Mouse (Mus musculus) T-cell, adult 66 days (primary cell): ENCODE results near the gene Spata21. TPM values are rescaled to one million over a fixed set of nuclear protein-coding genes. Genes with fewer than 3 reads are reported as not detected.

Experiments used
- total RNA-seq, 2 experiments: library from RNA; stranded (reverse); gene quantifications; 3 replicates in 1 of 2; 4 replicates in 1 of 2; pipeline ENCODE4 v1.2.4; 2023

The Spata21 gene
- total RNA-seq, result not detected

DNA sequence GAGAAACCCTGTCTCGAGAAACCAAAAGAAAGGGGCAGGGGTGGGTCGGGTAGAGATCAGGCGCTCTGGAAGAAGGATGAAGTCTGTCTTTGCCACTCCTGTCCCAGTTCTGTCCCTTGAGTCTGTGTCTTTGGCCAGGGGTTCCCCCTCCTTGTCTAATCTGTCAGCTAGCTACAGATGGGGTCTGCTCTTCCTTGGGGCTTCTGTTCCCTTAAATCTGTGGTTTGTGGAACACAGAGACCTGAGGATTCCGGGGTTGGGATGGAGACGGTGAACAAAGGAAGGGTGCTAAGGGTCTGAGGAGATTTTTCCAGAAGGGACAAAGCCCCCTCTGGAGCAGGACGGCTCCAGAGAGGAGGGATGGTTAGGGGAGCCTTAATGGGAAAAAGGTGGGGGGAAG is at the start of gene Spata21:
Gene Spata21, plus strand, starts transcription at position 301 of the 400 bp plus-strand sequence.

DNA sequence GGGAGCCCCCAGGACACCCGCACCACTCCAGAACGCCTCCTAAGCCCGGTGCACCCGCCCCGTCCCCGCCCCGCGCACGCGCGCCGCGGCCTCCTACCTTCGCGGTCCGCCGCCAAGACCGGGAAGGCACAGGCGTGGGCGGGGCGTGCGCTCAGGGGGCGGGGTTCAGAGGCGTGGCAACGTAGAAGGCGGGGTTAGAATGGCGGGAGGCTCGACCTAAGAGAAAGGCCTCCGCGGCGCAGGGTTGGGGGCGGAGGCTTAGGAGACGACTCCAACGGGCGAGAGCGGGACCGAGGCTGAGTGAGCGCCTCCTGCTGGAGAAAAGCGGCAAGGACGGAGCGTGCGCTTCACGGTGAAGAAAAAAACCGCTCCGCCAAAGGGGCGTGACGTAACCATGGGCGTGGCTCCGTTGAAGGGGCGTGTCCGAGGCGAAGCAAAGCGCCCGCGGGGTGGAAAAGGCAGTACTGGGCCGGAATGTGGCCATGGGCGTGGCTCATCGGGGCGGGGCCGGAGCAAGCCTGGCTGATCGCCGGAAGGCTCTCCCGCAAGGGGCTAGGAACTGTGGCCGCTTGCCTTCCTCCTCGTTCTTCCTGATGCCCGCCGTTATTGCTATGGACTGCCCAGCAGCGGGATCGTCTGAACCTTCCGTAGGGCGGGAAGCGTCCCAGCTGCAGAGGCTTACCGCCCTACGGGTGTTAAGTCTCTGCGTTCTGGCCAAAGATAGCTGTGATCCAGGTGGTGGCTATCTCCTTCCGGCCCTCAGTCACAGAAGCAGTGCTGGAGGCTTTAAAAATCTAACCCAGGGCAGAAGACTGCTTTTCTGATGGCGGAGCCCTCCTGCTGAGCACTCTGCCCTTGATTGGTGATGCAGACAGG is 27.5 kb upstream of the Spata21 start, which contains the start of gene Crocc:
Gene Crocc, minus strand, starts transcription at position 125 of the 876 bp plus-strand sequence.

DNA sequence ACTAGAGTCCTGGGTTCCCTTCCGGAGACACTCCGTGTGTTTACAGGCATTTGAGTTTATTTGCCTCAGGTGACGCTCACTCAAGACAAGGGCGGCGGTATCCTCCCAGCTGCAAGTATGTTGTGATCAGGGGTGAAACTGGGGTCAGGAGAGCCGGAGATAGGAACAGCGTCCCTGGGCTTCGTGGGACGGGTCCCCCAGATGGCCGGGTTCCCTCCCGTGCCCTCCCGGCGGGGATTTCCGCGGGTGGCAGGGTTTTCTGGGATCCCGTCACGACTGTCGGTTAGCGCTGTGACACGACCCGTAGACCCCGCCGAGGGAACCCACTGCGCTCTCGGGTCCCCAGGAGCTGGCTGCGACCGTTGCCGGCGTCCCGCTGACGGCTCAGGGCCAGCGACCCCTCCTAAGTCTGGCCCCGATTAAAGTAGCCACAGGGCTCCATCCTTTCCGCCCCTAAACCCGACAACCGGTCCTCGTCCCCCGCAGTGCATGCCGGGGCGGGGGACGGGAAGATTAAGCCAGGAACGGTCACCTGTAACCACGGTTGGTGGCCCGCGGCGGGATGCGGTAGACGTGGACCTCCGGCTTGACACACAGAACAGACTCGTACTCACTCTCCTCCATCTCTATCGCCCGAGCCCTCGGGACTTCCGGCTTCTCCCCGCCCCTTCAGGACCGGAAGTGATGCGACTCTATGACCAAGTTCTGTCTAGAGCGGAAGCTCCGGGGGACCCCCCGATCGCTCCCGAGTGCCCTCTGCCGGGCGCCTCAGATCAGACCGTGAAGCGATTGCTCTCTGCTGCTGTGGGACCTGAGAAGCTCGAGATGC is 10.2 kb upstream of the Spata21 start, which contains the start of gene Necap2:
Gene Necap2, minus strand, starts transcription at position 677 of the 829 bp plus-strand sequence.

DNA sequence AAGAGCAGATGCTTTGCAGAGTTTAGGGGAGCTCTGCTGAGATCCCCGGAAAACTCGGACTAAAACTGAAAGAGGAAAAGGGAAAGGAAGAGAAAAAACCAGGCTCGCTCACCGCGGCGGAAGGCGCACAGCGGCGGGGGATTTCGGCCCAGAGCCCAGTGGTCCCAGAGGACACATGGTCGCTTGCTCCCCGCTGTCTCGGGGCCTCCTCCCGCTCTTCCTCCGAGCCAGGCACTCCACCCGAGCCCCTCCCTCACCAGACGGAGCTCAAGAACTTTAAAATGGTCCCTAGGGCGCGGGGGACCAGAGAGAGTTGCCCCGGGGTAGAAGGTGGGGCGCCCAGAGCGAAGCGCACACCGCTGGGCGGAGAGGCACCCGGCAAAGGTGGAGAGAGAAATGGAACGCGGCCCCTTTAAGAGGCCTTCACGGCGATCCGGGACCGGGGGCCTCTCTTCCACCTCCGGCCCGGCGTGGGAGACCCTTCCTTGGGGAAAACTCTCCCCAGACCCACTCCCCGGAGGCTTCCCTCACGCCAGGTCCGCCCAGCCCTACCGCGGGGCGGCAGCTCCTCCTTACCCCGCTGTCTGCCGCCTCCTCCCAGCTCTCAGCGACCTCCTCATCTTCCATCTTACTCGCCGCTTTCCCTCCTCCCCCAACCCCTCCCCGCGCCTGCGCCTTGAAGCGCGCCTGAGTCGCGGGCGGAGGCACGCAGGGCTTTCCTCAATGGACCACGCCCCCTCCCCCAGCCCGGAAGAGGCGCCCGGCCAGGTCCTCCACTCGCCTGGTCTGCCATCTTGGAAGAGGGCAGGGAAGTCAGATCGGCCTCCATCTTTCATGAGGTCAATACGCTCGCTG is 51.2 kb downstream of the Spata21 start, which contains the start of gene Szrd1:
Gene Szrd1, minus strand, starts transcription at position 660 of the 855 bp plus-strand sequence.

DNA sequence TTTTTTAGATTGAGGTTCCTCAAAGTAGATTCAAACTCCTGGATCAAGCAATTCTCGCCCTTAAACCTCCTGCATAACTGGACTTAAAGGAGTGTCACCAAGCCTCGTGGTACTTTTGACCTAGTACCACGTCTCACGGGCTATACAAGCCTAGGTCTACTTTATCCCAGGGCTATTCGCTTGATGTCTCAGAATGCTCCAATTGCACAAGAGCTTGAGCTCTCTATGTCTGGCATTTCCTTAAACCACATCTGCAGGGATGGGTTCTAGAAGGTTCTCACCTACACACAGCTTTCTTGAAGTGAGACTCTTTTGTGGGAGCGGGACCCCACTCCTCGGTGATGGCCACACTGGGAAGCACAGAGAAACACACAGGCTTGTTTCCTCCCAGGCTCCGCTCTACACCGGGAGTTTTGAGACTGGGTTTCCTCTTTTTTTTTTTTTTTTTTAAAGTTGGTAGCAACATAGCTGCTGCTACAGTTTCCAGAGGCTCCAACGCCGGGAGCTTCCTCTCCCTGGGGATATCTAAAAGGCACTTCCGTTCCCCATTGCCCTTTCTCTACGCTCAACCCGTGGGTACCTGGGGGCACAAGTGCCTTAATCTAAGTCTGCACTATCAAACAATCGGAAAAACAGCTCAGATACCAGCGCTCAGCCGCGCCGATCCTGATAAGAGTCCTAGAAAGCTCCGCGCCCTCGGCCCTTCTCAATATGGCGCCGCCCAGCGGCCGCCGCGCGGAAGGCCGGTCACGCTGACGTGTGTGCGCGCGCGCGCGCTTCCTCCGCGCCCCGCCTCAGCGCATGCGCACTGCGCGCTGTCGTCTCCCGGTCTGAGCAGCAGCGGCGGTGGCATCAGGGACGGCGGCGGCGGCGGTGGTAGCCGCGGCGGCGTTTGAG is 59.2 kb downstream of the Spata21 start, which contains the start of gene Fbxo42:
Gene Fbxo42, plus strand, starts transcription at position 802 of the 897 bp plus-strand sequence.

Other genes with a start within 250 kb of the Spata21 start
- gene Padi1, start 242.6 kb upstream of the Spata21 start, total RNA-seq, result 1 to 10 TPM in 1 of 2 experiments, under 1 TPM in 1; 0.38 to 1.0 TPM
- 10 to 100 TPM; 41.5 to 43.8 TPM for gene Padi2, start 182.0 kb upstream of the Spata21 start, total RNA-seq
- 10 to 100 TPM; 94.5 to 94.6 TPM for gene Sdhb, start 127.1 kb upstream of the Spata21 start, total RNA-seq
- gene Atp13a2, start 101.5 kb upstream of the Spata21 start, total RNA-seq, result 10 to 100 TPM; 32.2 to 32.9 TPM
- gene Mfap2, start 77.9 kb upstream of the Spata21 start, total RNA-seq, result under 1 TPM in 1 of 2 experiments, not detected in 1; 0.53 TPM
- 10 to 100 TPM; 11.9 to 13.1 TPM for gene Crocc, start 27.8 kb upstream of the Spata21 start, total RNA-seq
- 10 to 100 TPM; 73.6 to 80.9 TPM for gene Necap2, start 10.0 kb upstream of the Spata21 start, total RNA-seq
- 100 to 1,000 TPM in 1 of 2 experiments, 10 to 100 TPM in 1; 90.7 to 104 TPM for gene Szrd1, start 51.4 kb downstream of the Spata21 start, total RNA-seq
- gene Fbxo42, start 59.6 kb downstream of the Spata21 start, total RNA-seq, result 10 to 100 TPM; 19.8 to 22.1 TPM
- 1 to 10 TPM; 3.1 to 5.2 TPM for gene Rsg1, start 125.6 kb downstream of the Spata21 start, total RNA-seq
- gene Arhgef19, start 151.2 kb downstream of the Spata21 start, total RNA-seq, result not detected
- 1 to 10 TPM in 1 of 2 experiments, under 1 TPM in 1; 0.18 to 1.9 TPM for gene Epha2, start 212.9 kb downstream of the Spata21 start, total RNA-seq